Mouse (Mus musculus) embryonic facial prominence, embryonic 11.5 days (tissue): ENCODE data around the gene Mri1. TPM values are rescaled to one million over a fixed set of nuclear protein-coding genes. Genes with fewer than 3 reads are reported as not detected.

Experiments used
- ATAC-seq: fragments of 200-750 bp; cut with Nextera tagmentation; replicated peaks from 2 replicates; pipeline ENCODE4 v1.8.0; 2017; ENCODE audit warnings: low read depth; ENCODE audit not compliant: insufficient number of reproducible peaks, low FRiP score, low TSS enrichment
- DNase-seq: peaks from one replicate; pipeline ENCODE4 v3.0.0-alpha.2; 2015; ENCODE audit warnings: low spot score
- H3K27ac ChIP-seq: fragments of 300-500 bp; sonication (generic); replicated peaks from 2 replicates; pipeline ENCODE4 v1.5.1; 2014; ENCODE audit warnings: mild to moderate bottlenecking, low read depth, low read length, control low read depth
- H3K27me3 ChIP-seq: fragments of 300-500 bp; sonication (generic); 2 replicates; pipeline ENCODE4 v1.6.1; 2014; ENCODE audit warnings: mild to moderate bottlenecking, low read length, moderate library complexity, mixed read lengths; ENCODE audit not compliant: control insufficient read depth, insufficient read depth
- H3K36me3 ChIP-seq: fragments of 300-500 bp; sonication (generic); replicated peaks from 2 replicates; pipeline ENCODE4 v1.6.1; 2014; ENCODE audit warnings: low read depth, mild to moderate bottlenecking, low read length, moderate library complexity, mixed read lengths; ENCODE audit not compliant: control insufficient read depth, insufficient read depth
- H3K4me1 ChIP-seq: fragments of 300-500 bp; sonication (generic); 2 replicates; pipeline ENCODE4 v1.6.1; 2014; ENCODE audit warnings: low read length, mixed read lengths; ENCODE audit not compliant: control insufficient read depth, insufficient read depth
- H3K4me2 ChIP-seq: fragments of 300-500 bp; sonication (generic); 2 replicates; pipeline ENCODE4 v1.6.1; 2014; ENCODE audit warnings: low read depth, mild to moderate bottlenecking, control low read depth, low read length, moderate library complexity
- H3K4me3 ChIP-seq: fragments of 300-500 bp; sonication (generic); 2 replicates; pipeline ENCODE4 v1.5.1; 2014; ENCODE audit warnings: low read depth, low read length, control low read depth
- H3K9ac ChIP-seq: fragments of 300-500 bp; sonication (generic); replicated peaks from 2 replicates; pipeline ENCODE4 v1.6.1; 2014; ENCODE audit warnings: mild to moderate bottlenecking, control low read depth, low read length
- H3K9me3 ChIP-seq: fragments of 300-500 bp; sonication (generic); replicated peaks from 2 replicates; pipeline ENCODE4 v1.6.1; 2016; ENCODE audit warnings: mild to moderate bottlenecking, low read length, inconsistent platforms, mixed read lengths; ENCODE audit not compliant: control insufficient read depth
- WGBS: fragments of 180-500 bp; shearing (Covaris S2); extraction: QIAGEN DNeasy Blood & Tissue Kit; methylation state at CpG from one replicate; pipeline ENCODE4 v1.1.7; 2014; 5-methylcytosine and 5-hydroxymethylcytosine counted together
- polyA plus RNA-seq: library from polyadenylated mRNA; unstranded; fragments of >200 nt; fragmentation: Nextera tagmentation; extraction: Ambion mirVana; gene quantifications from 2 replicates; pipeline ENCODE4 v1.2.1, GENCODE M21; 2014

Gene Mri1
- polyA plus RNA-seq, 1 experiment from 2014 or later: 50.6 TPM

DNA sequence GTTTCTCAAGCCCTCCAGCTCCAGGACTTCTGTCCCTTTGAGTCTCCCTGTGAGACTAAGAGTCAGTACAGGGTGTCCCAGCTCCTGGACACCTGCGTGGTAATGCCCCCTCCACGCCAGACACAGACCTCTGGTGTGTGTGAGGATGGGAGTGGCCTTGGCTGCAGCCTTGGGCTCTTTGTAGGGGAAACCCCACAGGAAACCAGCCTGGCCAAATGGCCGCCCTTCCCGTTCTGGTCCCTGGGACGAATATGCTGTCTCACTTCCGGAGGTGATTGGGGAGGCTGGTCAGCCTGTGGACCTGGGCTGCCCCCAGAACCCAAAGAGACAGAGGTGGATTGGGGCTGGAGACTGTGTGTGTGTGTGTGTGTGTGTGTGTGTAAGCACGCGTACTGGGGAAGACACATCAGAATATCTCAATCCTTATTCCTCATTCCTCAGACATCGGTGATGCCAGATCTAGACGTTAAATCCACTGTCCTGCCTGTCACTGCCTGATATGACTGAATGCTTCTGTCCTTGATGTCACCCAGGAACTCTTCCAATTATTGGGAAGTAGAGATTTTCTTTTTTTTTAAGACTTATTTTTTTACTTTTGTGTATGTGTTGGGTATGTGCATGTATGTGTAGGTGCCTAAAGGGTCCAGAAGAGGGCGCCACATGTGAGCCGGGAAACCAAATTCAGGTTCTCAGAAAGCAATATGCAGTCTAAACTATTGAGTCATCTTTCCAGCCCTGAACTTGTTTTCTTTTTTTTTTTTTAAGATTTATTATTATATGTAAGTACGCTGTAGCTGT is 53.0 kb downstream of the Mri1 start:
- H3K4me3 ChIP-seq: peak overlapping the region; percentile 35
- no peaks in the 10 kb centered on the region for H3K9me3 ChIP-seq
- H3K9ac ChIP-seq: peak overlapping the region; percentile 60
- DNase-seq: no peak
- no peaks in the 10 kb centered on the region for H3K27me3 ChIP-seq
- 54% methylated on average over 13 of the region's 13 CpGs for WGBS
- H3K4me2 ChIP-seq: peak overlapping the region; percentile 49
- peak overlapping the region; percentile 31 for H3K27ac ChIP-seq
- H3K36me3 ChIP-seq: no peaks in the 10 kb centered on the region
- ATAC-seq: no peak
- peaks cover 10% of the 10 kb centered on the region for H3K4me1 ChIP-seq

GRCm38 (mm10) chr8:84202938-84203917 is 53.9 kb downstream of the Mri1 start:
- peak overlapping the region; percentile 60 for H3K9ac ChIP-seq
- peak; percentile 81 for DNase-seq
- peak overlapping the region; percentile 35 for H3K4me3 ChIP-seq
- H3K36me3 ChIP-seq: no peaks in the 10 kb centered on the region
- H3K27me3 ChIP-seq: no peaks in the 10 kb centered on the region
- WGBS: 10% methylated on average over 34 of the region's 34 CpGs
- ATAC-seq: peak; percentile 27; the same call in 1 of the 2 replicates
- H3K4me1 ChIP-seq: peaks cover 16% of the 10 kb centered on the region
- peak overlapping the region; percentile 31 for H3K27ac ChIP-seq
- H3K4me2 ChIP-seq: peak overlapping the region; percentile 49
- no peaks in the 10 kb centered on the region for H3K9me3 ChIP-seq

DNA sequence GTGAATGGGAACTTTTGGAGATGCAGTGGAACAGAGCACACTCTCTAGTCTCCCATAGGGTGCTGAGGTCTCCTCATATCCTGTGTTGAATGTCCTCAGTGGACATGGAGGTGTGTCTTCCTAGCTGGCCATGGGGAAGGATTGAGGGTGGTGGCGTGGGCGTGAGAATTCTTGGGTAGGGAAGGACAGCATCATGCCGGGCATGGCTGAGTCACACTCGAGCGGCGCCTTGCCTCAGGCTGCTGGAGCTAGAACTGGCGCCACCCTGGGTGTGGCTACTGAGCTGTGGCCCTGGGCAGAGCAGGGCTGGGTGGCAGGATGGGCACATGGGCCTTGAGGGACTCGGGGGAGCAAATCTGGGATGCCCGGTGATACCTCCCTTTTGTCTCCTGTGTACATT is 54.7 kb downstream of the Mri1 start:
- H3K4me1 ChIP-seq: peaks cover 16% of the 10 kb centered on the region
- no peak overlapping the region for H3K4me3 ChIP-seq
- peak overlapping the region; percentile 16 for H3K4me2 ChIP-seq
- no peaks in the 10 kb centered on the region for H3K27me3 ChIP-seq
- no peak overlapping the region for H3K9ac ChIP-seq
- H3K9me3 ChIP-seq: no peaks in the 10 kb centered on the region
- DNase-seq (no peak), ATAC-seq (no peak)
- H3K36me3 ChIP-seq: no peaks in the 10 kb centered on the region
- WGBS: 85% methylated on average over 9 of the region's 9 CpGs
- no peak overlapping the region for H3K27ac ChIP-seq

- Histone ChIP-seq H3K9ac (peak overlapping the region; percentile 68), H3K9me3 (no peaks in the 10 kb centered on the region), H3K27me3 (no peaks in the 10 kb centered on the region), H3K4me3 (peak overlapping the region; percentile 50), H3K4me2 (peak overlapping the region; percentile 91), H3K27ac (peak overlapping the region; percentile 49), H3K36me3 (no peaks in the 10 kb centered on the region), H3K4me1 (peaks cover 16% of the 10 kb centered on the region)
- ATAC-seq: no peak
- WGBS: 69% methylated on average over 15 of the region's 15 CpGs
- DNase-seq: no peak
Measured at GRCm38 (mm10) chr8:84201545-84202245, 55.4 kb downstream of the Mri1 start.

DNA sequence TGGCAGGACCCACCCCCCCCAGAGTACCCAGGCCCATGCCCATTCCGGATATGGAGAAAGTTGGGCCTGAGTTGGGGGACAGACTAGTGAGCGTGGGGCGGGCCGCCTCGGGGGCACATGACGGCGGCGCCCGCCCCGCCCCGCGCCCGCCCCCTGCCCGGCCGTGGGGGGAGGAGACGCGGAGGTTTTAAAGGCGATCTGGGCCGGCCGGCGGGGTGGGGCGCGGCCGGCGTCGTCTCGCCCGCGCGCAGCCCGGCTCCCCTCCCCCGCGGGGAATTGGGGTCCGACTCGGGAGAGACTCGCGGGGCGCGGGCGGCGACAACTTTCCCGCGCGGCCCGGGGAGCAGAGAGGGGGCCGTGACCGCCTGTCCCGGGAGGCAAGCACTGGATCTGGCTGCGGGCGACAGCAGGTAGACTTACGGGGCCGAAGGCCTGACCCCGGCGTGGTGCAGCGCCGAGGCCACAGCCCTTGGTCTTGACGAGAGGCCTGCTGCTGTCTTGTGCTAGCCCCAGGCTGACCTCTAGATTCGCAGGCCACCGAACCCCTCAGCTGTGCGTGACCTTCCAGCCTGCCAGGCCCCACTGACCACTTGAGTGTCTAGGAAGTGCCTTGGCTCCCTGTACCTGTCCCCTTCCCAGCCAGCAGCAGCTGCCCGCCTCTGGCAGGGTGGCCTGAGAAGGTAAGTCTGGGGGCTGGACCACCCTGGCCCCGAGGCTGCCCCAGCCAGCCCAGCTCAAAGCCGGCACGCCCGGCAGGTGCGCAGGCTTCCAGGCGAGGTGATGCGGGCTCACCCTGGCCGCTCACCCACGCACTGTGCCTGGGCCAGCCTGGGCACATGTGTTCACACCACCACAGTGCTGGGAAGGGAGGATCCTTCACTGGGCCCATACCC is 56.2 kb downstream of the Mri1 start:
- ATAC-seq (no peak), DNase-seq (peak; percentile 74)
- WGBS: 8% methylated on average over 43 of the region's 70 CpGs
- peak overlapping the region; percentile 49 for H3K27ac ChIP-seq
- peaks cover 16% of the 10 kb centered on the region for H3K4me1 ChIP-seq
- H3K9ac ChIP-seq: peak overlapping the region; percentile 68
- no peaks in the 10 kb centered on the region for H3K27me3 ChIP-seq
- no peaks in the 10 kb centered on the region for H3K36me3 ChIP-seq
- no peaks in the 10 kb centered on the region for H3K9me3 ChIP-seq
- peak overlapping the region; percentile 50 for H3K4me3 ChIP-seq
- peak overlapping the region; percentile 91 for H3K4me2 ChIP-seq

DNA sequence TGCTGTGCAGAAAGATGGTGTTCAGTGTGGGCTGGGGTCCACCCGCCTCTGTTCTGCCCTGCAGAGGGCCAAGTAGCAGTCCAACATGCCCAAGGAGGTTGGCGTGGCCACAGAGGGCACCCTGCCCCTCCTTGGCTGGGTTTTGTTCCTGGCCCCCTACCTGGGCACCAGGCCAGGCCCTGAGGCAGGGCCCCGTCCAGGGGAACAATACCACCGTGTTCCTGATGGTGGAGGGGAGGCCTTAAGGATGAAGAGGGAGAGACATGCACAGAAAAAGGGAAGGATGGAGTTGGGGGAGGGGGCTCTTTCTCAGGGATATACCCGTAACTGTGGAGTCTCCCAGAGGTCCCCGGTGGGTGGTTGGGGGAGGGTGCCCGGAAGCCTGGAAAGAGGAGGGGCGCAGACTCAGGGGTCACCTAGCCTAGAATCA is 57.0 kb downstream of the Mri1 start:
- Histone ChIP-seq H3K27me3 (no peaks in the 10 kb centered on the region), H3K27ac (peak overlapping the region; percentile 96), H3K4me1 (peaks cover 16% of the 10 kb centered on the region), H3K9me3 (no peaks in the 10 kb centered on the region), H3K9ac (peak overlapping the region; percentile 25), H3K4me3 (peak overlapping the region; percentile 50), H3K4me2 (peak overlapping the region; percentile 91), H3K36me3 (no peaks in the 10 kb centered on the region)
- 15% methylated on average over 8 of the region's 8 CpGs for WGBS
- no peak for ATAC-seq
- no peak for DNase-seq
